Mouse (Mus musculus) skeletal muscle tissue, postnatal 0 days (tissue): ENCODE measurements around the gene Olfr324. TPM values are rescaled to one million over a fixed set of nuclear protein-coding genes. Genes with fewer than 3 reads are reported as not detected.

Source experiments
- polyA plus RNA-seq: library from polyadenylated mRNA; unstranded; fragments of >200 nt; fragmentation: Nextera tagmentation; extraction: Ambion mirVana; gene quantifications from 2 replicates; pipeline ENCODE4 v1.2.1, GENCODE M21; 2015

Olfr324 gene
- not detected in 2 replicates for polyA plus RNA-seq

GRCm38 (mm10) chr11:58594814-58595213 is at the start of gene Olfr324:
Gene Olfr324, plus strand, starts transcription at chr11:58595114.

GRCm38 (mm10) chr11:58546322-58546721 is 48.6 kb upstream of the Olfr324 start, which contains the start of gene Olfr329-ps:
Gene Olfr329-ps, minus strand, starts transcription at chr11:58546422.

GRCm38 (mm10) chr11:58555536-58555935 is 39.4 kb upstream of the Olfr324 start, which contains the start of gene Olfr328:
Gene Olfr328, minus strand, starts transcription at chr11:58555636.

GRCm38 (mm10) chr11:58570405-58570804 is 24.5 kb upstream of the Olfr324 start, which contains the start of gene Olfr224:
Gene Olfr224, minus strand, starts transcription at chr11:58570553.

GRCm38 (mm10) chr11:58577430-58577829 is 17.5 kb upstream of the Olfr324 start, which contains the start of gene Olfr325:
Gene Olfr325, plus strand, starts transcription at chr11:58577730.

GRCm38 (mm10) chr11:58615975-58616374 is 21.1 kb downstream of the Olfr324 start, which contains the start of gene 2210407C18Rik:
Gene 2210407C18Rik, minus strand, starts transcription at chr11:58616075.

GRCm38 (mm10) chr11:58630401-58630800 is 35.5 kb downstream of the Olfr324 start, which contains the start of gene Olfr323:
Gene Olfr323, minus strand, starts transcription at chr11:58630501.

GRCm38 (mm10) chr11:58640272-58640867 is 45.5 kb downstream of the Olfr324 start, which contains the start of gene Trim58:
Gene Trim58, plus strand, starts transcription at chr11:58640465.

Other genes starting within 250 kb of the Olfr324 start
- not detected in 2 replicates for gene Lypd8, start 216.1 kb upstream of the Olfr324 start, polyA plus RNA-seq
- not detected in 2 replicates for gene 1810065E05Rik, start 174.0 kb upstream of the Olfr324 start, polyA plus RNA-seq
- gene Gm12253, start 162.6 kb upstream of the Olfr324 start, polyA plus RNA-seq, result not detected in 2 replicates
- gene Lypd9, start 142.2 kb upstream of the Olfr324 start, polyA plus RNA-seq, result not detected in 2 replicates
- not detected in 2 replicates for gene Olfr30, start 132.8 kb upstream of the Olfr324 start, polyA plus RNA-seq
- gene Olfr332, start 102.6 kb upstream of the Olfr324 start, polyA plus RNA-seq, result not detected in 2 replicates
- gene Olfr331, start 92.5 kb upstream of the Olfr324 start, polyA plus RNA-seq, result not detected in 2 replicates
- gene Olfr330, start 60.3 kb upstream of the Olfr324 start, polyA plus RNA-seq, result not detected in 2 replicates
- gene Olfr329-ps, start 48.7 kb upstream of the Olfr324 start, polyA plus RNA-seq, result 0.12 TPM in 1 of 2 replicates, not detected in the other
- not detected in 2 replicates for gene Olfr328, start 39.5 kb upstream of the Olfr324 start, polyA plus RNA-seq
- gene Olfr224, start 24.6 kb upstream of the Olfr324 start, polyA plus RNA-seq, result not detected in 2 replicates
- gene Olfr325, start 17.4 kb upstream of the Olfr324 start, polyA plus RNA-seq, result not detected in 2 replicates
- not detected in 2 replicates for gene 2210407C18Rik, start 21.0 kb downstream of the Olfr324 start, polyA plus RNA-seq
- not detected in 2 replicates for gene Olfr323, start 35.4 kb downstream of the Olfr324 start, polyA plus RNA-seq
- not detected in 2 replicates for gene Trim58, start 45.4 kb downstream of the Olfr324 start, polyA plus RNA-seq
- not detected in 2 replicates for gene Olfr322, start 63.7 kb downstream of the Olfr324 start, polyA plus RNA-seq
- not detected in 2 replicates for gene Olfr320, start 86.0 kb downstream of the Olfr324 start, polyA plus RNA-seq
- not detected in 2 replicates for gene Olfr319, start 104.0 kb downstream of the Olfr324 start, polyA plus RNA-seq
- gene Olfr318, start 128.9 kb downstream of the Olfr324 start, polyA plus RNA-seq, result not detected in 2 replicates
- gene Olfr317, start 144.1 kb downstream of the Olfr324 start, polyA plus RNA-seq, result not detected in 2 replicates
- not detected in 2 replicates for gene Olfr316, start 157.6 kb downstream of the Olfr324 start, polyA plus RNA-seq
- not detected in 2 replicates for gene Olfr315, start 178.1 kb downstream of the Olfr324 start, polyA plus RNA-seq
- gene Olfr314, start 187.8 kb downstream of the Olfr324 start, polyA plus RNA-seq, result not detected in 2 replicates
- 1.3 and 1.9 TPM in 2 replicates for gene Fam183b, start 206.8 kb downstream of the Olfr324 start, polyA plus RNA-seq
- gene Olfr313, start 219.9 kb downstream of the Olfr324 start, polyA plus RNA-seq, result not detected in 2 replicates
- not detected in 2 replicates for gene Olfr312, start 234.1 kb downstream of the Olfr324 start, polyA plus RNA-seq
- not detected in 2 replicates for gene Olfr311, start 244.1 kb downstream of the Olfr324 start, polyA plus RNA-seq